Mouse (Mus musculus): ENCODE data around the gene Atp5g2.
"Not testable (repeated sequence)": the region's sequence is repeated elsewhere in the genome, so short reads cannot be mapped to it uniquely, and the experiment has no call there.

Atp5g2 gene

DNA sequence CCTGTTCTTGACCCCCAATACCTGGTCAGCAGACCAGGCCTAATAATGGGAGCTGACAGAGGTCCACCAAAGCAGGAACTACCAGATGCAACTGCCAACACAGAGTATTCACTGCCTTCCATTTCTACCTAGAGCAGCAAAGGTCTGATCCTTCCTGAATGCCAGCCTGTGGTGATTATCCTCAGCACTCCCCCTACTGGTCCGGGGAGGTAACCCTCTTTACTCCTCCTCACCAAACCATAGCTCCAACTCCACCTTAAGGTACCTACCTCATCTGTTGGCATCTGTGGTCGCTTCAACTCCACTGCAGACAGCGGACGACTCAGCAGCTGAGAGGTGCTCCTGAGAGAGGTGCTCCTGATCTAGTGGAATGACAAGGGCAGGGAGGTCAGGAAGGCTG lies 6.7 kb downstream of the Atp5g2 start:
- peak; percentile 70 for DNase-seq

GRCm38 (mm10) chr15:102663825-102664224 lies 8.3 kb downstream of the Atp5g2 start:
- DNase-seq = peak; percentile 16

DNA sequence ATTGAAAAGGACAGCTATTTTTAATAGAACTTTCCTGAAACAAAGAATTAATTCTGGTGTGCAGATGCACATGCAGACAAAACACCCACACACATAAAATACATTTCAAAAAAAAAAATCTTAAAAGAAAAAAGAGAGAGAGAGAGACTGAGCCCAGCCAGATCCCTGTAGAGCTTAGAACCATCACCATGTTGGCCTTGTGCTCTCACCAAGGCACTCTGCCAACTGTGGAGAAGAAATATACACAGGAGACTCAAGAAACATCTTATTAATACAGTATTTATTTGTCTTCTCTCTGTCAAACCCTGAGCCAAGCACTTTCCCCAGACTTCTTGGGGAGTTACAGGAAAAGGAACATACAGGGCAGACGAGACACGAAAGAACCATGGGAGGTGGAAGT lies 9.6 kb downstream of the Atp5g2 start:
- not testable (repeated sequence) for DNase-seq

- DNase-seq = no peak
These were observed 14.2 kb downstream of the Atp5g2 start for GRCm38 (mm10) chr15:102657926-102658381.

DNA sequence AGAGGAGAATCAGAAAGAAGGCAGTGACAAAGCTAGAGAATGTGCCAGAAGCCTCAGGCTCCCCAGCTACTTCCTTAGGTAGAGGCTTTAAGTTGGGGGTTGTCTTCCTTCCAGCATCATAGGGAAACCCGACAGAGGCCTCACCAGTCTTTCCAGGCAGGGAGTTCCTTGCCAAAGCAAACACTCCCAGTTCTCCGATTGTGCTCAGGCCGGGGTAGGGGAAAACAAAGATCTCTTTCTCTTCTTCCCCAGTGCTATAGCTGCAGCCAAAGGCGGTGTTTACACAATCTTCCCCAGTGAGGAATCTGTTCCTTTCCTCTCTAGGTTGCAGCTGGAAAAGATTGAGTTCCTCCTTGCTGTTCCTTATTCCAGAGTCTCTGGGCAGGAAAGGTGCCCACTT lies 15.5 kb downstream of the Atp5g2 start:
- DNase-seq = no peak

- DNase-seq = not testable (repeated sequence)
These were observed 20.1 kb downstream of the Atp5g2 start for GRCm38 (mm10) chr15:102651928-102652660.

GRCm38 (mm10) chr15:102651107-102651506 lies 21.0 kb downstream of the Atp5g2 start:
- no peak for DNase-seq

DNA sequence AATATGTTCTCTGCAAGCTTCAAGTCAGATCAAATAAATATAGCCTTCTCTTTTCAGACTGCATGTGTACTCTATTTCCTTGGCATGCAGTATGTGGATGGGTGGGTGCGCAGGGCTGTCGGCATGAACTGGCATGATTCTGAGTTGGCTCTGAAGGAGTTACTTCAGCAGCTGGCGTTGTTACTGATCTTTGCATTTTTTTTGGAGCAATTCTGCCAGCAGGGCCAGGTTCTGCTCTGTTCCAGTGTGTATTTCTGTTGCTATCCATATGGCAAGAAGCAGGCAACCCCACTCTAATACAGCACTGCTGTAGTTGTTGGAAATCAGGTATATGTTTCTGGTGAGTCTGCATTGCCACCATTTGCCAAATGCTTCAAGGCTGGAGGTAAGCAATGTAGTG lies 36.3 kb downstream of the Atp5g2 start:
- no peak for DNase-seq

DNA sequence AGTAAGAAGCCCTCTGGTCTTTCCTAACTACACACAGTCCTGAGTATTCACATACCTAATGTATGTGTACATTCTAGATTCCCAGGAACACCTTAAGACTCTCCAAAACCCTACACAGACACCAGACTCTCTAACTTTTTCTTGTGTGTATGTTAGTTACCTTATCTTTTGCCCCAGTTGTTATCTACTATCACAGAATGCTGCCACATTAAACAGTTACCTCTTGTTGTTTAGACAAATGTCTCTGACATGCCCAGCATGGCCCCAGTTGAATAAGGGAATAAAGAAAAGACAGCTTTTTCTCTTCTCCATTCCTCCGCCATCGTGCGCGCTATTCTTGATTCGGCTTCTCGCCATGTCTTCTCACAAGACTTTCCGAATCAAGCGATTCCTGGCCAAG lies 37.5 kb downstream of the Atp5g2 start:
- no peak for DNase-seq

- DNase-seq = no peak
These were observed 46.5 kb downstream of the Atp5g2 start for GRCm38 (mm10) chr15:102625687-102626055.

DNA sequence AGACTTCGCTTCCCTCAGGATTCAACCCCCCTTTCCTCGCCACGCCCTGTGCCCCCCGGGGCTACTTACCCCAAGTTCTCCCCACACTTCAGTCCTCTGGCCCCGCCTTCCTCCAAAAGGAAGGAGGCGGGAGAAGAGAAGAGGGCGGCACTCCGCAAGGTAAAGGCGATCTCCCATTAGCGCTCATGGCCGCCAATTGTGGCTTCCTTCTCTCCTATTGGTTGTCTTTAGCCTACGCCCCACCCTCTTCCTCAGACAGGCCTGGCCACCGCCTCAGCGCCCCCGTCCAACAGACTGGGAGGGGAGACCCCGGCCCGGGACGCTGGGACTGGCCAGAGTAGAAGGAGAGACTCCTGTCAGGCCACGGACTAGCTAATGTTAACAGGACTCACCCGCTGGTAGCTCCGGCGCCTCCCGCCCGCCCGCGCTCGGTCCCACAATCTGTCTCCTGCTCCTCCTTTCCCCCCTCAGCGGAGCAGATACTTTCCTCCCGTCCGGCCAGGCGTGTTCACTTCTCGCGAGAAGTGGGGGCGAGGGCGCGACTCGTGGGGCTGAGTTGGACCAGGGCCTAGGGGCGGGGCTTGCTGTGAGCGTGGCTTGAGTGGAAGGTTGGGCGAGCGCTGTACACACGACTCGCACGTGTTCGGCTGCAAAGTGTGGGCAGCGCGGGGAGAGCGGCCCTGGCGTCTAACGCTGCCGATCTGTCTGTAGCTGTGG lies 47.0 kb downstream of the Atp5g2 start, which contains the start of the genes Gm28047 and Atf7:
Gene Gm28047 (minus strand): TSS at position 98 of the 717 bp plus-strand sequence.
Gene Atf7 (minus strand): TSS at position 495 of the 717 bp plus-strand sequence.
- peak; percentile 99 for DNase-seq

GRCm38 (mm10) chr15:102624291-102624969 lies 47.7 kb downstream of the Atp5g2 start:
- peak; percentile 60 for DNase-seq

DNA sequence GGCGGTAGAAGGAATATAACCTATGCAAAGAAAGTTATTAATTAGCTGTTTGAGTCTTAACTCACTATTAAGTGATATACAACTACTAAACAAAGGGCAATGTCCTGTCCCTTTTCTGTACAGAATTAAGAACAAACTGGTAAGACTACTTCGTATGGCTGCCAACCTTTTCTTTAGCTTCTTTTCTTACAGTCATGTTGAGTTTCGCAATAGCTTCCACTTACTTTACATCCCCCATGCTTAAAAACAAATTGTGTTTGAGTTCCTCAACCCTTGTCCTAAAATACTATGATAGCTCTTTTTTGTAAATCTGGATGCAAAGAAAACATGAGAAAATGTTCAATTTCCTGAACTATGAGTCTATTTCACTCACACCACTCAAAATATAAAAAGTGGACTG lies 49.0 kb downstream of the Atp5g2 start:
- DNase-seq = no peak

- DNase-seq = no peak
These were observed 49.6 kb downstream of the Atp5g2 start for GRCm38 (mm10) chr15:102622536-102622935.

- DNase-seq = no peak
These were observed 51.4 kb downstream of the Atp5g2 start for GRCm38 (mm10) chr15:102620765-102621164.

DNA sequence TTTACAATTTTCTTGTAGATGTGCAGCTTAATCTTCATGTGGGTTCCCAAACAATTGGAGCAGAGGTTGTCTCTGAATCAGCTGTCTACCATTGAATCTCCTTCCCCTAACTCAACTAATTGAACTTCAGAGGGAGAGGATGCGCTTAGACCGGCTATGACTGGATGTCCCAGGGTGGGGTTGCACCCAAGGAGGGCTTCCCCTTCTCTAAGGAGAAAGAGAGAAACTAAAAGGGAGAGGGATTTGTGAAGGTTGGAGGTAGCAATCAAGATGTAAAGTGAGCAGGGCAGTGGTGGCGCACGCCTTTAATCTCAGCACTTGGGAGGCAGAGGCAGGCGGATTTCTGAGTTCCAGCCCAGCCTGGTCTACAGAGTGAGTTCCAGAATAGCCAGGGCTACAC lies 52.7 kb downstream of the Atp5g2 start:
- no peak for DNase-seq

GRCm38 (mm10) chr15:102617654-102618053 lies 54.5 kb downstream of the Atp5g2 start:
- no peak for DNase-seq

- DNase-seq = no peak
These were observed 56.0 kb downstream of the Atp5g2 start for GRCm38 (mm10) chr15:102616174-102616573.

DNA sequence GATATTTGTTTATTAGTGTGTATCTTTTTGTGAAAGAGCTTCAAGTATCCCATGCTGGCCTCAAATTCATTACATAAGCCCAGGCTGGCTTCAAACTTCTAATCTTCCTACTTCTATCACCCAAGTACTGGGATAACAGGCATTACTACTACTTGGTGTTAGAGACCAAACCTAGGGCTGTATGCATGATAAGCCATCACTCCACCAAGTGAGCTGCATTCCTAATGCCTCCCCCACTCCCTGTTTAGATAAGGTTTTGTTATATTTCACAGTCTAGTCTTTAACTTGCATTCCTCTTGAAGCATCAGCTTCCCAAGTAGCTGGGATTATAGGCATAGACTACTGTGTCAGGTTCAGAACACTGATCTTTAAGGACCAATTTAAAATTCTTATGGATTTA lies 57.9 kb downstream of the Atp5g2 start:
- no peak for DNase-seq

DNA sequence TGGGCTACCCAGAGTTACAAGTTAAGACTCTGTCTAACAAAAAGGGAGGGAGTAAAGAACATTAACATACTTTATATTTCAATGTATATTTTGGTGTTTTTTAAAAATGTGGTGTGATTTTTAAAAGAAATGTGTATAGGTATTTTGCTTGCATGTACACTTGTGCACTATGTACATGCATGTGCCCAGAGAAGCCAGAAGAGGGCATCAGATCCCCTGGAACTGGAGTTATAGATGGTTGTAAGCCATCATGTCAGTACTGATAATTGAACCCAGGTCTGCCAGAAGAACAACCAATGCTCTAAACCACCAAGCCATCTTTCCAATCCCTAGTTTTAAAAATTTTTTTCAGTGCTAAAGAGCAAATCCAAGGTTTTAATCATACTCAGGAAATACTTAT lies 59.2 kb downstream of the Atp5g2 start:
- no peak for DNase-seq
